Mouse (Mus musculus) heart, adult 2 months (tissue): ENCODE results near the gene Man1c1.

ENCODE experiments used
- CTCF ChIP-seq: fragments of 200-600 bp; IDR thresholded peaks from 2 replicates; pipeline ENCODE4 v1.8.1; 2022; ENCODE audit warnings: antibody characterized with exemption, mild to moderate bottlenecking, moderate library complexity
- EP300 ChIP-seq: fragments of 200-500 bp; IDR thresholded peaks from 2 replicates; pipeline ENCODE4 v1.6.1; 2011; ENCODE audit warnings: low read depth, low read length, control low read depth; ENCODE audit not compliant: insufficient read depth
- POLR2A ChIP-seq: fragments of 200-500 bp; IDR thresholded peaks from 2 replicates; pipeline ENCODE4 v1.6.1; 2011; ENCODE audit warnings: mild to moderate bottlenecking, low read depth, low read length, control low read depth; ENCODE audit not compliant: insufficient read depth

- TF ChIP-seq POLR2A (no peak), CTCF (no peak), EP300 (no peak)
Measured at GRCm38 (mm10) chr4:134734038-134734628, 30.0 kb upstream of the Man1c1 start.
